Mouse (Mus musculus): ENCODE measurements at regions not wholly inside any gene's neighbourhood (a gene's known extent, or its start where the extent isn't known, plus 50 kb on each side); places are given as distances from the start of the nearest gene placed in this dataset.
A peak's percentile ranks its signal among the peaks of the same experiment; 100 is the strongest.
"Not testable (repeated sequence)": the region's sequence is repeated elsewhere in the genome, so short reads cannot be mapped to it uniquely, and the experiment has no call there.

DNA sequence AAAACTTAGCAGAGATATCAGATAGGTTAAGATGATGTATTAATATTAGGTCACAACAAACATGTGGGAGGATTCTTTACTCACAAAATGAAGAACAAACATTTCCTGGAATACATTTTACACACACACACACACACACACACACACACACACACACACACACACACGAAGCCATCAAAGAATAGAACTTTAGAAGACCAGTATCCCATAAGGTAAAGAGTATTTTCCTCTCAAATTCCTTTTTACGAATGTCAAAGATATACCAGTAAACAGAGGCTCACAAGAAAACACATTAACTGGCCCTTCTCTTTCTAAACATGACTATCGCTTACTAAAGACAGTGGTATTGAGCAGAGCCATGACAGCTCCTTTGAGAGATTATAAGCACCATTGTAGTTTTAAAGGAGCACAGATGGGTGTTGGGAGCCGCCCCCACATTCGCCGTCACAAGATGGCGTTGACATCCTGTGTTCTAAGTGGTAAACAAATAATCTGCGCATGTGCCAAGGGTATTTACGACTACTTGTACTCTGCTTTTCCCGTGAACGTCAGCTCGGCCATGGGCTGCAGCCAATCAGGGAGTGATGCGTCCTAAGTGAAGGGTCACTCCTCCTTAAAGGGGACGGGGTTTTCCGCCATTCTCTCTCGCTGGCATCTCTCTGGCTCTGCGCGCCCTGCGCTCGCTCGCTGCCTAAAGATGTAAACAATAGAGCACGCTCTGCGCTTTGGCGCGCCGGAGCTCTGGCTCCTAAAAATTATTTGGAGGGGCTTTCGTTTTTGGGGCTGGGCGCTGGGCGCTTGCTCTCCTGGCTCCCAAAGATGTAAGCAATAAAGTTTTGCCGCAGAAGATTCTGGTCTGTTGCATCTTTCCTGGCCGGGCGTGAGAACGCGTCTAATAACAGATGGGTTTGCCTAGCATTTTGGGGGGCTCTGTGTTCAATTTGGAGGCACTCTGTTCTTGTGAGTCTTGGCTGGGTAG lies 160.0 kb downstream of the Csl start:
- H3K4me3 ChIP-seq (replicated peaks) = peak overlapping the region; percentile 42
- DNase-seq; H3K4me1 ChIP-seq (replicated peaks); H3K9me3 ChIP-seq (replicated peaks); H3K27me3 ChIP-seq; H3K36me3 ChIP-seq; H3K27ac ChIP-seq; H3K9ac ChIP-seq: not testable (repeated sequence)
- peak overlapping the region; percentile 52 for H3K4me2 ChIP-seq
- WGBS (ENCODE audit: insufficient replicate concordance) = 42% methylated on average over 25 of the region's 34 CpGs
- 0 out of 2 replicates have a peak, but pooled peaks have one; percentile 18 for ATAC-seq (ENCODE audit: low read depth)

GRCm38 (mm10) chr10:99602331-99602730 lies 157.1 kb downstream of the Csl start:
- no peaks in the 10 kb centered on the region for H3K9me3 ChIP-seq (replicated peaks)
- no peak overlapping the region for H3K4me3 ChIP-seq (replicated peaks)
- no peak overlapping the region for H3K4me2 ChIP-seq
- WGBS (ENCODE audit: insufficient replicate concordance) = 58% methylated on average over 5 of the region's 5 CpGs
- no peak overlapping the region for H3K9ac ChIP-seq
- H3K27me3 ChIP-seq = no peaks in the 10 kb centered on the region
- H3K4me1 ChIP-seq (replicated peaks) = 0 out of 2 replicates have a peak, but pooled peaks cover 2% of the 10 kb centered on the region
- no peak overlapping the region for H3K27ac ChIP-seq
- H3K36me3 ChIP-seq = no peaks in the 10 kb centered on the region
- no peak for DNase-seq
- ATAC-seq (ENCODE audit: low read depth) = no peak

GRCm38 (mm10) chr10:99604172-99604571 lies 155.3 kb downstream of the Csl start:
- H3K27ac ChIP-seq = no peak overlapping the region
- no peak for DNase-seq
- 0 out of 2 replicates have a peak, but pooled peaks cover 2% of the 10 kb centered on the region for H3K4me1 ChIP-seq (replicated peaks)
- 56% methylated on average over 1 of the region's 1 CpGs for WGBS (ENCODE audit: insufficient replicate concordance)
- no peak overlapping the region for H3K4me3 ChIP-seq (replicated peaks)
- H3K9me3 ChIP-seq (replicated peaks) = no peaks in the 10 kb centered on the region
- no peak overlapping the region for H3K9ac ChIP-seq
- H3K27me3 ChIP-seq = no peaks in the 10 kb centered on the region
- ATAC-seq (ENCODE audit: low read depth) = no peak
- H3K4me2 ChIP-seq = no peak overlapping the region
- H3K36me3 ChIP-seq = no peaks in the 10 kb centered on the region

DNA sequence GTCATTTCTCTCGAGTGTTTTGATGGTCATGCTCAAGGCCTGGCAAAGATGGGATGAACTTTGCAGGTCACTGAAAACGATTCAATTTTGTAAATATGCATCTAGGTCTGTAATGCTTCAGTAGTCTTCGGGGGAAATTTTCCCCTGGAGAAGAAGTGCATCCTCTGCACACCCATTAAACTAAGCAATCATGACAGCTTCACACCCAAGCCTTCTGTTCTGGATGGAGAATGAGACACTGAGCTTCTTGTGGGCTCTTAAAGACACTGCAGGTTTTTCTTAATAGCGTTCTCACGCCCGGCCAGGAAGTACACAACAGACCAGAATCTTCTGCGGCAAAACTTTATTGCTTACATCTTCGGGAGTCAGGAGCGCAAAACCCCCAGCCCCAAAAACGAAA lies 151.0 kb downstream of the Csl start:
- Histone ChIP-seq H3K4me1 (replicated peaks) (no peaks in the 10 kb centered on the region), H3K36me3 (no peaks in the 10 kb centered on the region), H3K27me3 (no peaks in the 10 kb centered on the region), H3K4me3 (replicated peaks) (no peak overlapping the region), H3K27ac (no peak overlapping the region), H3K4me2 (no peak overlapping the region), H3K9me3 (replicated peaks) (no peaks in the 10 kb centered on the region), H3K9ac (no peak overlapping the region)
- WGBS (ENCODE audit: insufficient replicate concordance) = 71% methylated on average over 10 of the region's 10 CpGs
- ATAC-seq (ENCODE audit: low read depth) (no peak), DNase-seq (no peak)

- DNase-seq (no peak), ATAC-seq (ENCODE audit: low read depth) (no peak)
- H3K4me1 ChIP-seq (replicated peaks) = no peaks in the 10 kb centered on the region
- H3K9me3 ChIP-seq (replicated peaks) = no peaks in the 10 kb centered on the region
- no peaks in the 10 kb centered on the region for H3K36me3 ChIP-seq
- H3K27me3 ChIP-seq = no peaks in the 10 kb centered on the region
- WGBS (ENCODE audit: insufficient replicate concordance) = 74% methylated on average over 3 of the region's 3 CpGs
- no peak overlapping the region for H3K9ac ChIP-seq
- no peak overlapping the region for H3K4me3 ChIP-seq (replicated peaks)
- no peak overlapping the region for H3K4me2 ChIP-seq
- no peak overlapping the region for H3K27ac ChIP-seq
These were observed 150.0 kb downstream of the Csl start for GRCm38 (mm10) chr10:99609420-99609819.

DNA sequence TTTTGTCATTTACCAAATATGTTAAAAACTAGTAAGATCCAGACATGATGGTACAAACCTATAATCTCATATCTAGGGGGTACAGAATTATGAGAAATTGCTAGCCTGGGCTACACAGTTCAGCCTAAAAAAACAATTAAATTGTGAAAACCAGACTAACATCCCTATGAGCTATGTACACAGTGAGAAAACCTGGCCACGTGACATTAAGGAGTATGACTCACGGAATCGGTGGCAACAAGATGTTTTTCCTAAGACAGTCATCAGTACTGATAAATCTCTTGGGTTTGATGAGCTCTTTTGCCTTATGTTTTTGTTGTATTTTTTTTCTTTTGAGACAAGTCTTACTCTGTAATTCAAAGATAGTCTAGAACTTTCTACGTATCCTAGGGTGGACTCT lies 148.6 kb downstream of the Csl start:
- Histone ChIP-seq H3K4me2 (no peak overlapping the region), H3K36me3 (no peaks in the 10 kb centered on the region), H3K27me3 (no peaks in the 10 kb centered on the region), H3K9me3 (replicated peaks) (no peaks in the 10 kb centered on the region), H3K4me3 (replicated peaks) (no peak overlapping the region), H3K4me1 (replicated peaks) (no peaks in the 10 kb centered on the region), H3K27ac (no peak overlapping the region), H3K9ac (no peak overlapping the region)
- WGBS (ENCODE audit: insufficient replicate concordance) = 74% methylated on average over 4 of the region's 4 CpGs
- ATAC-seq (ENCODE audit: low read depth) (no peak), DNase-seq (no peak)

DNA sequence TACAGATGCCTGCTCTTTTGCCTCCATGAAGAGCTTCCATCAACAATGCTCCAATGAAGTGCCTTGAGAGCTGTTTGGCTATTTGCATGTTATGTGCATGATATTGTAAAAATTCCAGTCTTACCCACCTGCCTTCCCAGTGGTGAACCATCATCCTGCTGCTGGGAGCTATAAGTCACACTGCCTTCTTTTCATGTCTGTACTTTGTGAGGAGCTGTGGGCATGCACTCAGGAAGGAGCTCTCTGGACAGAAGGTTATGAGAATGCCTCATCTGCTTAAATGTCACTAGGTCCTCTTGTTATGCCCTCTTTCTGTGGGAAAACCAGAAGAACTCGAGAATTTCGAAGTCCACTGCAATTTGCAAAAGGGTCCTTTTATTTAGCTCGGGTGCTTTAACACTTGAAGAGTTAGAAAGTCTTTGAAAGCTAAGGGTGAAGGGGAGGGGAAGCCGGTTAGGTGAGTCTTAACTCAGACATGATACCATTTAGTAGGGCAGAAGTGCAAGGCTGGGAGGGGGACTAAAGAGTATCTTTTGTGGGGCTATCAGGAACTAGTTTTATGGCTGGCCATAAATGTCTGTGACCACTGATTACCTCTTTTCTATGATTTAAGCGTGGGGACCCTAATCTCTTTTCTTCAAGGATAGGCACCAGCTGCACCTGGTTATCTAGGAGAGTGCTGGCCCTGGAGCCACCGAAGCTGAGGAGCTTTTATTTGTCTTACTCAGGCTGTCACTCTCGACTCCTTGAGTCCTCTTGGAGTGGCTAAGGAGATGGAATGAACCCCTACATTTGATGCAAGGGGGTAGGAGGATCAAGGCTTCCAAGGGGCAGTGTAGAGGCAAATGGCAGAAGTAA lies 144.8 kb downstream of the Csl start:
- ATAC-seq (ENCODE audit: low read depth) (no peak), DNase-seq (no peak)
- Histone ChIP-seq H3K4me3 (replicated peaks) (no peak overlapping the region), H3K9me3 (replicated peaks) (no peaks in the 10 kb centered on the region), H3K36me3 (no peaks in the 10 kb centered on the region), H3K27ac (no peak overlapping the region), H3K9ac (no peak overlapping the region), H3K4me2 (no peak overlapping the region), H3K27me3 (no peaks in the 10 kb centered on the region), H3K4me1 (replicated peaks) (no peaks in the 10 kb centered on the region)
- WGBS (ENCODE audit: insufficient replicate concordance) = 26% methylated on average over 7 of the region's 7 CpGs

DNA sequence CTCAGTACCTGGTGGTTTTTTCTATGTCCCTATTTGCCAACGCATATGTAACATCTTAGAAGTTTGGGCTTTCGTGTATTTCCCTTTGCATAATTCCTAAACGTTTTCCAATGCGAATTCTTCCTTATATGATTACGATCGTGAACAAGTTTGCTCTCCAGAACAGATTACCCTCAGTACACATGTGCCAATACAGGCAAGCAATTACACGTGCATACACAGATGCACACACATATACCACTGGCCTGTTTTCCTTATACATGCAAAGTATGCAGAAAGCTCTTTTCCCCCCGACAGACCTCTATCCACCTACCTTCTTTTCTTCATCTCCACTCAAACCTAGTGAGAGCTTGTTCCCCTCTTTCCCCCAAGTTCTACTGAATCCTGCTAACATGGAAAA lies 144.1 kb downstream of the Csl start:
- Histone ChIP-seq H3K4me3 (replicated peaks) (no peak overlapping the region), H3K36me3 (no peaks in the 10 kb centered on the region), H3K4me1 (replicated peaks) (no peaks in the 10 kb centered on the region), H3K27ac (no peak overlapping the region), H3K9ac (no peak overlapping the region), H3K27me3 (no peaks in the 10 kb centered on the region), H3K4me2 (no peak overlapping the region), H3K9me3 (replicated peaks) (no peaks in the 10 kb centered on the region)
- no peak for DNase-seq
- ATAC-seq (ENCODE audit: low read depth) = no peak
- 61% methylated on average over 8 of the region's 8 CpGs for WGBS (ENCODE audit: insufficient replicate concordance)

GRCm38 (mm10) chr10:99615779-99616178 lies 143.7 kb downstream of the Csl start:
- Histone ChIP-seq H3K4me1 (replicated peaks) (no peaks in the 10 kb centered on the region), H3K36me3 (no peaks in the 10 kb centered on the region), H3K4me2 (no peak overlapping the region), H3K9ac (no peak overlapping the region), H3K27me3 (no peaks in the 10 kb centered on the region), H3K4me3 (replicated peaks) (no peak overlapping the region), H3K9me3 (replicated peaks) (no peaks in the 10 kb centered on the region), H3K27ac (no peak overlapping the region)
- DNase-seq (peak; percentile 46), ATAC-seq (ENCODE audit: low read depth) (no peak)
- 12% methylated on average over 6 of the region's 6 CpGs for WGBS (ENCODE audit: insufficient replicate concordance)

GRCm38 (mm10) chr10:99617623-99618022 lies 141.8 kb downstream of the Csl start:
- ATAC-seq (ENCODE audit: low read depth) = no peak

GRCm38 (mm10) chr10:99619421-99620151 lies 139.9 kb downstream of the Csl start:
- ATAC-seq (ENCODE audit: low read depth) = no peak
- Histone ChIP-seq H3K27ac (no peak overlapping the region), H3K4me3 (replicated peaks) (no peak overlapping the region), H3K4me1 (replicated peaks) (no peaks in the 10 kb centered on the region), H3K4me2 (no peak overlapping the region), H3K9me3 (replicated peaks) (no peaks in the 10 kb centered on the region), H3K36me3 (no peaks in the 10 kb centered on the region), H3K27me3 (no peaks in the 10 kb centered on the region), H3K9ac (no peak overlapping the region)
- DNase-seq = peak; percentile 7
- WGBS (ENCODE audit: insufficient replicate concordance) = 35% methylated on average over 18 of the region's 18 CpGs

More at GRCm38 (mm10) chr10:99617623-99618022, 141.8 kb downstream of the Csl start:
- Histone ChIP-seq H3K4me3 (replicated peaks) (no peak overlapping the region), H3K27me3 (no peaks in the 10 kb centered on the region), H3K27ac (no peak overlapping the region), H3K9me3 (replicated peaks) (no peaks in the 10 kb centered on the region), H3K4me2 (no peak overlapping the region), H3K9ac (no peak overlapping the region), H3K4me1 (replicated peaks) (no peaks in the 10 kb centered on the region), H3K36me3 (no peaks in the 10 kb centered on the region)
- DNase-seq = no peak
- 61% methylated on average over 3 of the region's 3 CpGs for WGBS (ENCODE audit: insufficient replicate concordance)

Measured in liver, embryonic 13.5 days (tissue).